Mouse (Mus musculus) ES-E14 (cell line): Measurements from ENCODE around the gene Scgb3a1.

Experiments
- CHD2 ChIP-seq: IDR thresholded peaks from 2 replicates; pipeline ENCODE4 v1.6.1; 2014; ENCODE audit warnings: mild to moderate bottlenecking, low read depth, low read length, inconsistent platforms
- HCFC1 ChIP-seq: IDR thresholded peaks from 2 replicates; pipeline ENCODE4 v1.6.1; 2012; ENCODE audit warnings: low read length, inconsistent platforms, borderline replicate concordance; ENCODE audit not compliant: insufficient read depth
- MAFK ChIP-seq: IDR thresholded peaks from 2 replicates; pipeline ENCODE4 v1.6.1; 2014; ENCODE audit warnings: mild to moderate bottlenecking, low read depth, low read length, inconsistent platforms; ENCODE audit not compliant: insufficient read depth
- ZC3H11A ChIP-seq: IDR thresholded peaks from 2 replicates; pipeline ENCODE4 v1.6.1; 2012; ENCODE audit warnings: low read depth, mild to moderate bottlenecking, inconsistent platforms, low read length, borderline replicate concordance
- ZNF384 ChIP-seq: IDR thresholded peaks from 2 replicates; pipeline ENCODE4 v1.6.1; 2012; ENCODE audit warnings: low read depth, low read length, inconsistent platforms

GRCm38 (mm10) chr11:49712555-49713335 is 49.3 kb downstream of the Scgb3a1 start, which contains the start of gene Cnot6:
- TF ChIP-seq MAFK, result no peak
- no peak for TF ChIP-seq CHD2
- no peak for TF ChIP-seq ZNF384
- TF ChIP-seq ZC3H11A, result no peak
- peak; percentile 70; the same call in 1 of the 2 replicates for TF ChIP-seq HCFC1
